Mouse (Mus musculus): ENCODE data around the gene Pi16. TPM values are rescaled to one million over a fixed set of nuclear protein-coding genes. Genes with fewer than 3 reads are reported as not detected.

Pi16 gene
- polyA plus RNA-seq, 1 experiment = not detected

DNA sequence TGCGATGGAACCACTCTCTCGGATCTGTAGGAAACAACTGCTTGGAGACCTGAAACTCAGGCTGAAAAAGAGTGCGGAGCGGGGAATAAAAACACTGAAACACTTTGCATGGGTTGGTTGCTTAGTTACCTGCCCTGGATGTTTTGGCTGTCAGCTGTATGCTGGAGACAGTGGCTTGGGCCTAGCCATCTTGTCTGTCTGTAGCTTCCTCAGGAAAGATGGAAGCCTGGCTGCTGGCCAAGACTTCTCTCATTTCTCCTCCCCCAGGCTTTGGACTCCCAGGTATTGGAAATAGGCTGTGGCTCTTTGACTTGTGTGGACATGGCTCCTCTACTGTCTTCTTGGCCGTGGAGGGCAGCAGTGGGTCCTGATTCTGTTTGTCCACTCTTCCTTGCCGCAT, 16.1 kb upstream of the Pi16 start:
- Histone ChIP-seq H3K4me1 (ENCODE audit: control insufficient read depth, insufficient read depth, low read length) (peaks cover 24% of the 10 kb centered on the region), H3K4me3 (ENCODE audit: insufficient read depth, low read depth, low read length) (no peak overlapping the region), H3K27ac (ENCODE audit: insufficient read depth, low read depth, low read length) (no peak overlapping the region)
- TF ChIP-seq POLR2A (IDR thresholded peaks at IDR 0.05; ENCODE audit: insufficient read depth, low read depth, low read length) (no peak), CTCF (IDR thresholded peaks at IDR 0.05; ENCODE audit: insufficient read depth, low read depth, low read length) (no peak)
- 91% methylated on average over 6 of the region's 6 CpGs for WGBS

DNA sequence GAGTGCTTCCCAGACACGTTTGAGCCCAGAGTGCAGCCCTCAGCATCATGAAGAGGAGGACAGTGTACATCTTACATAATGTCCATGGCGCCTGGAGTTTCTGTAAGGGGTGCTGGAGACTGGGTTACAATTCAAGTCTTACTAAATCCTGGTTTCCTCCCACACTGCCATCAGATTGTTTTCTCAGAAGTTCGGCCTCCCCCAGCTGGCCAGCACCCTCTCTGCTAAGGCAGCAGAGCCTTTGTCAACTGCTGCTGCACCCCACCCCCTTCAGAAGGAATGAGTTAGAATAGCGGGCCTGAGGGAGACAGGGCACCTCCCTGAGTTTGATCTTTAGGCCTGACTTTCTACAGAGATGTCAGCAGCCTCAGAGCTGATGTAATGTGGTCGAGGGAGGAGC, 15.3 kb upstream of the Pi16 start:
- TF ChIP-seq CTCF (IDR thresholded peaks at IDR 0.05; ENCODE audit: insufficient read depth, low read depth, low read length) (no peak), POLR2A (IDR thresholded peaks at IDR 0.05; ENCODE audit: insufficient read depth, low read depth, low read length) (no peak)
- Histone ChIP-seq H3K4me1 (ENCODE audit: control insufficient read depth, insufficient read depth, low read length) (peaks cover 24% of the 10 kb centered on the region), H3K27ac (ENCODE audit: insufficient read depth, low read depth, low read length) (no peak overlapping the region), H3K4me3 (ENCODE audit: insufficient read depth, low read depth, low read length) (no peak overlapping the region)
- WGBS = 56% methylated on average over 5 of the region's 5 CpGs

DNA sequence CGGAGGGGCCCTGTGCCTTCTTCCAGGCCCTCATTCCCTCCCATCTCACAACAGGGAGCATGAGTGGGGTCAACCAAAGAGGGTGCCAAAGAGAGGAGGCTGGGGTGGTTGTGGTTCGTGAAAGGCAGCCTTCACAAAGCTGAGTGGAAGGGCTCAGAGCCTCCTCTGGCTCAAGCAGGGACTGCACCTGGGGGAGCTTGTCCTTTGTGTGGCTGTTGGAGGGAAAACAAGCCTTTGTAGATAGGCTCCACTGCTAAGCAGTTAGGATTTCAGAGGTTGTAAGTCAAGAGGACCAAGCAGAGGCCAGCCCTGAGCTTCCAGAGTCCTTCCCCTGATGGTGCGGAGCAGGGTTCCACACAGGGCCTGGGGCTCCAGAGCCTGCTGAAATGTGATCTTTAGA, 14.4 kb upstream of the Pi16 start:
- Histone ChIP-seq H3K27ac (ENCODE audit: insufficient read depth, low read depth, low read length) (no peak overlapping the region), H3K4me3 (ENCODE audit: insufficient read depth, low read depth, low read length) (no peak overlapping the region), H3K4me1 (ENCODE audit: control insufficient read depth, insufficient read depth, low read length) (peaks cover 24% of the 10 kb centered on the region)
- 59% methylated on average over 3 of the region's 3 CpGs for WGBS
- TF ChIP-seq POLR2A (IDR thresholded peaks at IDR 0.05; ENCODE audit: insufficient read depth, low read depth, low read length) = no peak
- no peak for TF ChIP-seq CTCF (IDR thresholded peaks at IDR 0.05; ENCODE audit: insufficient read depth, low read depth, low read length)

DNA sequence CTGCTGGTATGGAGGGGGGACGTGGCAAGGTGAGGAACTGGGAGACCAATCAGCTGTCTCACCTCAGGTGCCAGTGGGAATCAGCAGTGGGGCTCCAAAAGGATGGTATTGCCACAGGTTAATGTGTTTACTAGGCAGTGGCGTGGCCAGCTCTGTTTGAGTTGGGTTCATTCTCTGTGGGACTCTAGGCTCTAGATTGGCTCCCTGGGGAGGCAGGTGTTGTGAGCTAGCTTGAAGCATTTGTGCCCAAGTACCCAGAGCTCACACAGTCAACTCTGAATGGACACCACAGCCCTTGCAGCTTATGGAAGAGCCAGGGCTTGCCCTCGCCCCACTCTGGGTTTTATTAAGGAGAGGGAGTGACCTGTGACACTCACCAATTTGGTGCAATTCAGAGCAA, 13.6 kb upstream of the Pi16 start:
- 94% methylated on average over 3 of the region's 3 CpGs for WGBS
- no peak overlapping the region for H3K4me3 ChIP-seq (ENCODE audit: insufficient read depth, low read depth, low read length)
- H3K27ac ChIP-seq (ENCODE audit: insufficient read depth, low read depth, low read length) = no peak overlapping the region
- TF ChIP-seq POLR2A (IDR thresholded peaks at IDR 0.05; ENCODE audit: insufficient read depth, low read depth, low read length) (no peak), CTCF (IDR thresholded peaks at IDR 0.05; ENCODE audit: insufficient read depth, low read depth, low read length) (no peak)
- peaks cover 24% of the 10 kb centered on the region for H3K4me1 ChIP-seq (ENCODE audit: control insufficient read depth, insufficient read depth, low read length)

DNA sequence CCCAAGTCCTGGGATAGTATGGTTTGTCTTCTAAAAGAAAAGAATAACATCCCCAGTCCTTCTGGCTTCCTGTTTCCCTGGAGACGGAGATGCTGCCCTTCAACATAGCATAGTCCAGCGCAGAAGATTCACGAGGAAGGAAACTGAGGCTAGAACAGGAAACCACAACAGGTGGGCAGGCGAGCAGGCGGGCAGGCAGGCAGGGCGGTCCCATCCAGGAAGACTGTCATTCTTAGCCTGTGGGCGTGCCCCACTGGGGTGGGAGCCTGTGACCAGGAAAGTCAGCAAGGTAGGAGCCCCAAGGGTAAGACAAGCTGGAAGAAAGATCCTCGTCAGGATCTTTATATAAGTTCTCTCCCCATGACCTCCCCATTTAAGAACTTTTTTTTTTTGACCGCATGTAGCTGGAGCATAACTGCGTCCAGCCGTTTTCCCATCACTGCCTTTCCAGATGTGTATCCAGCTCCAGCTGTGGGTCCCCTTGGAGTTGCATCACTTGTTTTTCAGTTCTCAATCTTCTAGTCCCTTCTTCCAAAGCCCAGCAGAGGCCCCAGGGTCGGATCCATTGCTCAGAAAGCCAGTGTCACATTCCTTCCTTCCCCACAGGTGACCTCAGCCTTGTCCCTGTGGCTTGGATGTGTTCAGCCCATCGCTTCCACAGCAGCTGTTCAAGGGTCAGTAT, 13.0 kb upstream of the Pi16 start:
- Histone ChIP-seq H3K27ac (ENCODE audit: insufficient read depth, low read depth, low read length) (no peak overlapping the region), H3K4me3 (ENCODE audit: insufficient read depth, low read depth, low read length) (no peak overlapping the region), H3K4me1 (ENCODE audit: control insufficient read depth, insufficient read depth, low read length) (peaks cover 24% of the 10 kb centered on the region)
- TF ChIP-seq POLR2A (IDR thresholded peaks at IDR 0.05; ENCODE audit: insufficient read depth, low read depth, low read length) (no peak), CTCF (IDR thresholded peaks at IDR 0.05; ENCODE audit: insufficient read depth, low read depth, low read length) (no peak)
- 80% methylated on average over 13 of the region's 13 CpGs for WGBS

DNA sequence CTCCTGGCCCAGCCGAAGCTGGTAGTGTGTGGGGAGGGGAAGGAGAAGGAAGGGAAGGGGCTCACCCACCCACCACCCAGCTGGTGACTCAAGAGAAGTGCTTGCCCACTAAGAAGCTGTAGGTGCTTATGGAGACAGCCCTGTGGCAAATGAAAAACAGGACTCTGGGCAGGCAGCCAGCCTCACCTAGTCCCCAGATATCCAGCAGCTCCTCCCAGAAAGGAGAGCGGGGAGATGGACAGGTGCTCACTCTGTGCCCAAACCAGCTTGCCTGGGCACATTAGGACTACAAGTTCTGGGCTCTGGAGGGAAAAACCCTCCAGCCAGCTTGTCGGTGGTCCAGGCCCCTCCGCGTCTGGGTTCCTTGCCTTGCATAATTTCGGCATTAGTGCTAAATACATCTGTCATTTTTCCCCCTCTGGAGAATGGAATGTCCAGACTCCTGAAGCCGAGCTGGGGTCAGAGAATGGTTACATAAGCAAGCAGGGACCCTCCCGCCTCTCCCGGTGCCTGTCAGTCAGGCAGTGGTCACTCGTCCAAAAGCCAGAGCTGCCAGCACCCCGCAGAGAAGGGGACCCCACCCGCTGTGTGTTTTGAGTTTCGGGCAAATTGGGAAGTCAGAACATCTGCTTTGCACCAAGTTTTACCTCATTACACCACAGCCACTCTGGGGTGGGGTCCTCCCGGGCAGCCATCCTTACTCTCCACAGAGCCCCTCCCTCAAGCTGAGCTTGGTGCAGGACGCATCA, 12.2 kb upstream of the Pi16 start:
- Histone ChIP-seq H3K4me3 (ENCODE audit: insufficient read depth, low read depth, low read length) (no peak overlapping the region), H3K4me1 (ENCODE audit: control insufficient read depth, insufficient read depth, low read length) (peaks cover 24% of the 10 kb centered on the region), H3K27ac (ENCODE audit: insufficient read depth, low read depth, low read length) (no peak overlapping the region)
- 38% methylated on average over 15 of the region's 15 CpGs for WGBS
- no peak for TF ChIP-seq POLR2A (IDR thresholded peaks at IDR 0.05; ENCODE audit: insufficient read depth, low read depth, low read length)
- no peak for TF ChIP-seq CTCF (IDR thresholded peaks at IDR 0.05; ENCODE audit: insufficient read depth, low read depth, low read length)

DNA sequence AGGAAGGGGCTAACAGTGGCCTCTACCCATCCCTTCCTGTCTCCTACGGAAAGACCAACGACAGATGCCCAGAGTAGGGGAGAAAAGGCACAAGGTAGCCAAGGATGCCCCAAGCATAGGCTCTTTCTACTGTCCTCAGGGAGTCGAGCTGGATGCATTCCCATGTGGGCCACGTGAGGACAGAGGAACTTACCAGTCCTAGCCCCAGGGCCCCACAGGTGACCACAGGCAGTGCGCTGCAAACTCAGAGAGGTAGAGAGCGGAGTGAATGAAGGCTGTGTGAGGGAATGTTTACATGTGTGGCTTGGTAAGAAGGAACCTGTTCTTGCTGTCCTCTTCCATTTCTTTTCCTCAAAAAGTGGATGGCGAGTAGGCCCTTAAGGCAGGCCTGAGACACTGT, 11.6 kb upstream of the Pi16 start:
- H3K4me3 ChIP-seq (ENCODE audit: insufficient read depth, low read depth, low read length) = no peak overlapping the region
- H3K4me1 ChIP-seq (ENCODE audit: control insufficient read depth, insufficient read depth, low read length) = peaks cover 24% of the 10 kb centered on the region
- no peak for TF ChIP-seq CTCF (IDR thresholded peaks at IDR 0.05; ENCODE audit: insufficient read depth, low read depth, low read length)
- no peak for TF ChIP-seq POLR2A (IDR thresholded peaks at IDR 0.05; ENCODE audit: insufficient read depth, low read depth, low read length)
- no peak overlapping the region for H3K27ac ChIP-seq (ENCODE audit: insufficient read depth, low read depth, low read length)
- WGBS = 82% methylated on average over 7 of the region's 7 CpGs

DNA sequence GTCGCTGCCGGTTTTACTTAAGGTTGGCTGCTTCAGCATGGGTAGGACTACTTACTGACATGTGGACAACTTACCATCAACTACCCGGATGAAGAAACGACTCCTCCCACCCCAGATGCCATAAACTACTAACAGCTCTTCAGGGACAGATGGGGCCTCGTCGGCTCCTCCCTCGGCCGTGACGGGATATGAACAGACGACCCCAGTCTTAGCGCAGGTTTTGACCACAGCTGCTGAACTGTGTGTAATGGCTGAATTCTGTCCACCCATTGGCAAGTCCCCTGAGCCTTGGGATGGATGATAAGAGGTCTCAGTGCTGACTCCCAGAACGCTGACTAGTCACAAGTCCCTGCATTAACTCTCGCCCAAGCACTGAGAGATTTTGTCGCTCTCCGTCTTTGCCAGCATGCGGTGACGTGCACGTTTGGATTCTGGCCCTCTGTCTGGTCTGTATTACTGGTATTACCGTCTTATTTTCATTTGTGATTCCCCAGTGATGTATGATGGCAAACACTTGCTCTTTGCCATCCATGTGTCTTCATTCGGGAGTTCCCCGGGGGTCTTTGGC, 7.3 kb upstream of the Pi16 start:
- TF ChIP-seq POLR2A (IDR thresholded peaks at IDR 0.05; ENCODE audit: insufficient read depth, low read depth, low read length) = no peak
- Histone ChIP-seq H3K27ac (ENCODE audit: insufficient read depth, low read depth, low read length) (no peak overlapping the region), H3K4me3 (ENCODE audit: insufficient read depth, low read depth, low read length) (no peak overlapping the region), H3K4me1 (ENCODE audit: control insufficient read depth, insufficient read depth, low read length) (peaks cover 6% of the 10 kb centered on the region; the same call in 1 of the 2 replicates)
- WGBS = 89% methylated on average over 21 of the region's 21 CpGs

DNA sequence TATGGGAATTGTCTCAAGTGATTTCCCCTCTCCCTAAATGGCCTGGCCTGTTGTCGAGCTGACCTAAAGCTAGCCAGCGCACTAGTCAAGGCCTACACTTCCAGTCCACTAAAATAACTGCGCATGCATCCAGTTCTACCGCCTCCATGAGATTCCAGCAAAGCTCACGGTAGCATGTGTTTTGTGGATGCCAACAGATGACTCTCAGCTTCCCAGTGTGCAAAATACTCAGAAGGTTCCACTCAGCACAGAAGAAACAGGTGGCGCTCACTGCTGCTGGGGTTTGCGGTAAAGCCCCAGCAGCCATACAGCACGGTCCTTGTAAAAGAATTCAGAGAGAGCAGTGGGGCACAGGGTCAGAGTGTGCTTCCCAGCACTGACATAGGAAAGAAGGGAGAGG, 5.9 kb upstream of the Pi16 start:
- Histone ChIP-seq H3K27ac (ENCODE audit: insufficient read depth, low read depth, low read length) (no peak overlapping the region), H3K4me1 (ENCODE audit: control insufficient read depth, insufficient read depth, low read length) (peaks cover 2% of the 10 kb centered on the region; the same call in 1 of the 2 replicates), H3K4me3 (ENCODE audit: insufficient read depth, low read depth, low read length) (no peak overlapping the region)
- TF ChIP-seq POLR2A (IDR thresholded peaks at IDR 0.05; ENCODE audit: insufficient read depth, low read depth, low read length) = no peak
- no peak for TF ChIP-seq CTCF (IDR thresholded peaks at IDR 0.05; ENCODE audit: insufficient read depth, low read depth, low read length)
- WGBS = 84% methylated on average over 8 of the region's 8 CpGs
